Mouse (Mus musculus) hindbrain, postnatal 0 days (tissue): ENCODE measurements around the gene Nfib. TPM values are rescaled to one million over a fixed set of nuclear protein-coding genes. Genes with fewer than 3 reads are reported as not detected.

Experiments used
- ATAC-seq: fragments of 200-750 bp; cut with Nextera tagmentation; 2 replicates; pipeline ENCODE4 v1.8.0; 2017; ENCODE audit warnings: mild to moderate bottlenecking, moderate TSS enrichment, moderate library complexity
- DNase-seq: peaks from one replicate; pipeline ENCODE4 v3.0.0-alpha.2; 2015; ENCODE audit warnings: low spot score
- H3K27ac ChIP-seq: fragments of 300-500 bp; sonication (generic); 2 replicates; pipeline ENCODE4 v1.5.1; 2014; ENCODE audit warnings: mild to moderate bottlenecking
- H3K27me3 ChIP-seq: fragments of 300-500 bp; sonication (generic); 2 replicates; pipeline ENCODE4 v1.6.1; 2014; ENCODE audit warnings: low read length, mixed read lengths; ENCODE audit not compliant: insufficient read depth
- H3K36me3 ChIP-seq: fragments of 300-500 bp; sonication (generic); 2 replicates; pipeline ENCODE4 v1.6.1; 2014; ENCODE audit warnings: low read length, mixed read lengths; ENCODE audit not compliant: insufficient read depth
- H3K4me1 ChIP-seq: fragments of 300-500 bp; sonication (generic); 2 replicates; pipeline ENCODE4 v1.6.1; 2014; ENCODE audit warnings: antibody characterized with exemption, low read length, mixed read lengths; ENCODE audit not compliant: insufficient read depth
- H3K4me2 ChIP-seq: fragments of 300-500 bp; sonication (generic); 2 replicates; pipeline ENCODE4 v1.6.1; 2014; ENCODE audit warnings: low read depth, mild to moderate bottlenecking, low read length, moderate library complexity, mixed read lengths
- H3K4me3 ChIP-seq: fragments of 300-500 bp; sonication (generic); 2 replicates; pipeline ENCODE4 v1.5.1; 2014; ENCODE audit warnings: low read length
- H3K9ac ChIP-seq: fragments of 300-500 bp; sonication (generic); replicated peaks from 2 replicates; pipeline ENCODE4 v1.6.1; 2014; ENCODE audit warnings: mild to moderate bottlenecking, low read length, moderate library complexity, mixed read lengths
- H3K9me3 ChIP-seq: fragments of 300-500 bp; sonication (generic); 2 replicates; pipeline ENCODE4 v1.6.1; 2016; ENCODE audit warnings: low read length, mixed read lengths
- CTCF ChIP-seq: IDR thresholded peaks from 2 replicates; pipeline ENCODE4 v1.5.1; 2016; ENCODE audit warnings: antibody characterized with exemption, control low read depth, low read depth
- WGBS: fragments of 180-500 bp; shearing (Covaris S2); extraction: QIAGEN DNeasy Blood & Tissue Kit; methylation state at CpG from one replicate; pipeline ENCODE4 v1.1.7; 2014; 5-methylcytosine and 5-hydroxymethylcytosine counted together
- polyA plus RNA-seq: library from polyadenylated mRNA; unstranded; fragments of >200 nt; fragmentation: Nextera tagmentation; extraction: Ambion mirVana; gene quantifications from 2 replicates; pipeline ENCODE4 v1.2.1, GENCODE M21; 2015
- total RNA-seq: library from RNA; depleted of rRNA; stranded (reverse); fragments of >200 nt; gene quantifications from 2 replicates; pipeline ENCODE4 v1.2.3, GENCODE M21; 2014

The Nfib gene
- total and polyA plus RNA-seq, 2 experiments from 2014 or later: 69.8 to 112 TPM

GRCm38 (mm10) chr4:82390545-82390944, 315.0 kb downstream of the Nfib start:
- Histone ChIP-seq H3K4me1 (peaks cover under 1% of the 10 kb centered on the region; the same call in 1 of the 2 replicates), H3K36me3 (no peaks in the 10 kb centered on the region), H3K4me3 (no peak overlapping the region), H3K4me2 (no peak overlapping the region), H3K9ac (no peak overlapping the region), H3K9me3 (no peaks in the 10 kb centered on the region), H3K27me3 (no peaks in the 10 kb centered on the region), H3K27ac (no peak overlapping the region)
- DNase-seq (no peak), ATAC-seq (no peak)
- no peak for TF ChIP-seq CTCF
- 56% methylated on average over 2 of the region's 2 CpGs for WGBS

GRCm38 (mm10) chr4:82389876-82390275, 315.7 kb downstream of the Nfib start:
- no peak for DNase-seq
- WGBS: 94% methylated on average over 1 of the region's 1 CpGs
- no peak overlapping the region for H3K4me3 ChIP-seq
- no peak overlapping the region for H3K27ac ChIP-seq
- no peak for TF ChIP-seq CTCF
- no peaks in the 10 kb centered on the region for H3K36me3 ChIP-seq
- H3K4me1 ChIP-seq: peaks cover 6% of the 10 kb centered on the region
- no peak overlapping the region for H3K9ac ChIP-seq
- no peaks in the 10 kb centered on the region for H3K9me3 ChIP-seq
- no peaks in the 10 kb centered on the region for H3K27me3 ChIP-seq
- ATAC-seq: no peak
- no peak overlapping the region for H3K4me2 ChIP-seq

GRCm38 (mm10) chr4:82387620-82388019, 317.9 kb downstream of the Nfib start:
- no peak overlapping the region for H3K4me2 ChIP-seq
- DNase-seq (no peak), ATAC-seq (no peak)
- peaks cover 11% of the 10 kb centered on the region for H3K4me1 ChIP-seq
- no peaks in the 10 kb centered on the region for H3K36me3 ChIP-seq
- H3K27ac ChIP-seq: no peak overlapping the region
- no peaks in the 10 kb centered on the region for H3K9me3 ChIP-seq
- H3K9ac ChIP-seq: no peak overlapping the region
- no peak for TF ChIP-seq CTCF
- H3K4me3 ChIP-seq: no peak overlapping the region
- WGBS: 90% methylated on average over 4 of the region's 4 CpGs
- H3K27me3 ChIP-seq: no peaks in the 10 kb centered on the region

- H3K36me3 ChIP-seq: no peaks in the 10 kb centered on the region
- no peak for ATAC-seq
- no peak overlapping the region for H3K4me3 ChIP-seq
- no peak for DNase-seq
- no peak overlapping the region for H3K27ac ChIP-seq
- peaks cover 11% of the 10 kb centered on the region for H3K4me1 ChIP-seq
- no peak overlapping the region for H3K4me2 ChIP-seq
- no peak for TF ChIP-seq CTCF
- H3K9me3 ChIP-seq: no peaks in the 10 kb centered on the region
- H3K27me3 ChIP-seq: no peaks in the 10 kb centered on the region
- no peak overlapping the region for H3K9ac ChIP-seq
- WGBS: 69% methylated on average over 4 of the region's 4 CpGs
These were observed 319.1 kb downstream of the Nfib start for GRCm38 (mm10) chr4:82386222-82386993.

GRCm38 (mm10) chr4:82385638-82386037, 319.9 kb downstream of the Nfib start:
- H3K9ac ChIP-seq: no peak overlapping the region
- no peak for TF ChIP-seq CTCF
- H3K36me3 ChIP-seq: no peaks in the 10 kb centered on the region
- H3K4me1 ChIP-seq: peaks cover 11% of the 10 kb centered on the region
- no peaks in the 10 kb centered on the region for H3K9me3 ChIP-seq
- H3K27me3 ChIP-seq: no peaks in the 10 kb centered on the region
- no peak overlapping the region for H3K27ac ChIP-seq
- H3K4me3 ChIP-seq: no peak overlapping the region
- 70% methylated on average over 4 of the region's 4 CpGs for WGBS
- no peak for DNase-seq
- ATAC-seq: no peak
- no peak overlapping the region for H3K4me2 ChIP-seq

- Histone ChIP-seq H3K27me3 (no peaks in the 10 kb centered on the region), H3K4me3 (no peak overlapping the region), H3K4me2 (peak overlapping the region; percentile 14; the same call in 1 of the 2 replicates), H3K9me3 (no peaks in the 10 kb centered on the region), H3K36me3 (no peaks in the 10 kb centered on the region), H3K9ac (no peak overlapping the region), H3K27ac (peak overlapping the region; percentile 69), H3K4me1 (peaks cover 11% of the 10 kb centered on the region)
- DNase-seq (peak; percentile 63), ATAC-seq (peak; percentile 83)
- TF ChIP-seq CTCF: no peak
- 35% methylated on average over 11 of the region's 11 CpGs for WGBS
These were observed 321.4 kb downstream of the Nfib start for GRCm38 (mm10) chr4:82383991-82384731.

- ATAC-seq (no peak), DNase-seq (no peak)
- no peak overlapping the region for H3K27ac ChIP-seq
- TF ChIP-seq CTCF: no peak
- no peak overlapping the region for H3K4me2 ChIP-seq
- no peaks in the 10 kb centered on the region for H3K27me3 ChIP-seq
- H3K9ac ChIP-seq: no peak overlapping the region
- H3K36me3 ChIP-seq: no peaks in the 10 kb centered on the region
- H3K9me3 ChIP-seq: no peaks in the 10 kb centered on the region
- H3K4me1 ChIP-seq: peaks cover 11% of the 10 kb centered on the region
- 40% methylated on average over 8 of the region's 8 CpGs for WGBS
- no peak overlapping the region for H3K4me3 ChIP-seq
These were observed 322.2 kb downstream of the Nfib start for GRCm38 (mm10) chr4:82383346-82383745.
